Mouse (Mus musculus) megakaryocyte-erythroid progenitor cell, adult 5-6 weeks (primary cell): ENCODE data around the gene Zw10. TPM values are rescaled to one million over a fixed set of nuclear protein-coding genes. Genes with fewer than 3 reads are reported as not detected.

Experiments used
- ATAC-seq: replicated peaks from 2 replicates; pipeline ENCODE4 v1.8.0; 2016; ENCODE audit warnings: mild to moderate bottlenecking, inconsistent platforms; ENCODE audit not compliant: severe bottlenecking, poor library complexity, low FRiP score, low TSS enrichment
- total RNA-seq, 2 experiments: library from RNA; stranded (forward) in 1 of 2; stranded (reverse) in 1 of 2; fragments of 200-1000, 215-1000 nt in 1 of 2; fragments of >200 nt in 1 of 2; fragmentation: Nextera tagmentation in 1 of 2; gene quantifications; 2 replicates each; pipeline ENCODE4 v1.2.3; 2014 to 2017

Zw10 gene
- total RNA-seq, 2 experiments from 2014 or later = 35.6 to 37.4 TPM

DNA sequence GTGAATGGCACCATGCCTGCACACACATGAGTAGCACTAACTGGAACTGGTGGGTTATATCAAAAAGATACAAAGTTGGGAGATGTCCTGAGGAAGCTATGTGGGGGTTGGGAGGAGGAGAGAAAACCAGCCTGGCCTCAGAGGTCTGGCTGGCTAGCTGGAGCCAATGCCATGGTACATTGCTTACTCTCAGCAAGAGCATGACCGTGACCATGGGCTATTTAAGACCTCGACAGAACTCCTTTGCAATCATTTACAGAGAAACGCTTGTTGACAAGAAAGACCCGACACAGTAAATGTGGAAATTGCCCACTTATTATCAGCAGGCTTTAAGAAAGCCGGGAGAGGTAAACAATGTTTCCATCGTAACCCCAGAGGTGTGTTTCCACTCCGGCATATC lies 70.3 kb downstream of the Zw10 start:
- no peak for ATAC-seq

Other genes starting within 250 kb of the Zw10 start
- gene Zbtb16, start 219.4 kb upstream of the Zw10 start, total RNA-seq (2014; fragmentation: Nextera tagmentation) = 3.4 and 4.0 TPM in 2 replicates
- gene Zbtb16, start 219.4 kb upstream of the Zw10 start, total RNA-seq (2017) = 2.3 and 6.4 TPM in 2 replicates
- gene Htr3a, start 144.5 kb upstream of the Zw10 start, total RNA-seq (2014; fragmentation: Nextera tagmentation) = not detected in 2 replicates
- not detected in 2 replicates for gene Htr3a, start 144.5 kb upstream of the Zw10 start, total RNA-seq (2017)
- gene Htr3b, start 90.6 kb upstream of the Zw10 start, total RNA-seq (2014; fragmentation: Nextera tagmentation) = not detected in 2 replicates
- gene Htr3b, start 90.6 kb upstream of the Zw10 start, total RNA-seq (2017) = not detected in 2 replicates
- gene Usp28, start 70.2 kb upstream of the Zw10 start, total RNA-seq (2014; fragmentation: Nextera tagmentation) = 3.1 and 9.8 TPM in 2 replicates
- 5.6 and 11.9 TPM in 2 replicates for gene Usp28, start 70.2 kb upstream of the Zw10 start, total RNA-seq (2017)
- not detected in 2 replicates for gene Tmprss5, start 25.6 kb downstream of the Zw10 start, total RNA-seq (2014; fragmentation: Nextera tagmentation)
- gene Tmprss5, start 25.6 kb downstream of the Zw10 start, total RNA-seq (2017) = not detected in 2 replicates
- not detected in 2 replicates for gene Gm4894, start 194.9 kb downstream of the Zw10 start, total RNA-seq (2014; fragmentation: Nextera tagmentation)
- not detected in 2 replicates for gene Gm4894, start 194.9 kb downstream of the Zw10 start, total RNA-seq (2017)